Mouse (Mus musculus) cerebellum, adult 2 months (tissue): Measurements from ENCODE around the gene Etd.
"Not testable (repeated sequence)": the region's sequence is repeated elsewhere in the genome, so short reads cannot be mapped to it uniquely, and the experiment has no call there.

Experiments used
- CTCF ChIP-seq: fragments of 200-500 bp; IDR thresholded peaks from 2 replicates; pipeline ENCODE4 v1.5.1; 2011; ENCODE audit warnings: low read depth, mild to moderate bottlenecking, control low read depth, low read length, moderate library complexity, borderline replicate concordance; ENCODE audit not compliant: insufficient read depth
- POLR2A ChIP-seq: fragments of 200-500 bp; IDR thresholded peaks from 2 replicates; pipeline ENCODE4 v1.6.1; 2011; ENCODE audit warnings: low read length, control low read depth, borderline replicate concordance; ENCODE audit not compliant: insufficient read depth

DNA sequence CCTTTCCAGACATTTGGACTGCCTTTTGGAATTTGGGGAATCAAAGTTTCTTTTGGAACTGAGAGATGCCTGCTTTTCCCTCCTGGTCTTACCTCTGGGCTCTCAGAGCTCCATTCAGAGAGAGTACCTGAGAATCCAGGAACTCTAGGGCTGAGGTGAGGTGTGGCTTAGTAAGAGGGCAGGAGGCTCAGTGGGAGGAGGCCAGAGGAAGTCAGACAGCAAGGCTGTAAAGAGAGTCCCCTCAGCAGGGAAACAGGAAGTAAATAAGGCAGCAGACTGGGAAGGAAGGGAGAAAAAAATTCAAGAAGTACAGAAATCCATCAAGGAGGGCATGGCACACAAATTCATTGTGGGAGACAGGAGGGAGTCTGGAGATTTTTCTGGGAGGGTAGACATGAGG, 29.5 kb downstream of the Etd start:
- not testable (repeated sequence) for TF ChIP-seq POLR2A, CTCF
